ENCODE assay signal across 1 mouse cellular context in the genomic region with DNA sequence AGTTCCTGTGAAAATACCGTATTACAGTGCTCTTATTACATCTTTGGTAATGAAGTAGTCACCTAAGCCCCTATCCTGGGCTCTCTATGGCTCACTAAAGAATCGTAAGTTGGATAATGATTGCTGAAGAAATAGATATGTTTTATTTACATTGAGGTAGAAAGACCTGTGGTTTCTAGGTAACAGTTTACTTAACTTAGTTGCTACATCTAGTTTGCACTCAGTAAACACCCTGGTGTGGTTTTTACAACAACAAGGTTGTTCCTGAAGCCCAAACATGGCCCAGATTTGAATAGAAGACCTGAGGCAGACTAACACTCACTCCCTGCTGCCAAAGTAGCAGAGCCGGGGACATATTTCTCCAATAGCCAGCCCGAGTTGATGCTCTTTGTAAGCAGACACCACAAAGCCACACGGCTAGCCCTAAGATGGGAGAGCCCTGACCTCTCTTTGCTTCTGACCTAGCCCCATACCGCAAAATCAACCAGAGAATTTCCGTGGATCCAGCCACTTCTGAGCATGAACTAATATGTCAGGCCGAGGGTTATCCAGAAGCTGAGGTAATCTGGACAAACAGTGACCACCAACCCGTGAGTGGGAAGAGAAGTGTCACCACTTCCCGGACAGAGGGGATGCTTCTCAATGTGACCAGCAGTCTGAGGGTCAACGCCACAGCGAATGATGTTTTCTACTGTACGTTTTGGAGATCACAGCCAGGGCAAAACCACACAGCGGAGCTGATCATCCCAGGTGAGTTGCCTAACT.
TF ChIP-seq lines count a peak whose summit lies in the region.

No protein-coding gene starts in this region.

TF ChIP-seq in CH12.LX, 34 proteins besides CTCF, POLR2A, EP300 and RAD21:
- no peak for TF ChIP-seq UBTF (IDR thresholded peaks at IDR 0.05; ENCODE audit: low read depth, low read length)
- no peak for TF ChIP-seq IRF4 (IDR thresholded peaks at IDR 0.05; ENCODE audit: low read depth, low read length)
- no peak for TF ChIP-seq BHLHE40 (IDR thresholded peaks at IDR 0.05; ENCODE audit: low read depth, low read length)
- no peak for TF ChIP-seq MXI1 (IDR thresholded peaks at IDR 0.05; ENCODE audit: low read depth, low read length)
- TF ChIP-seq MAX (IDR thresholded peaks at IDR 0.05; ENCODE audit: low read length): no peak
- TF ChIP-seq HCFC1 (IDR thresholded peaks at IDR 0.05; ENCODE audit: low read depth, low read length): no peak
- TF ChIP-seq USF2 (conservative IDR thresholded peaks at IDR 0.05; ENCODE audit: low read depth, low read length): no peak
- no peak for TF ChIP-seq PAX5 (IDR thresholded peaks at IDR 0.05; ENCODE audit: low read length)
- no peak for TF ChIP-seq SMC3 (IDR thresholded peaks at IDR 0.05; ENCODE audit: low read depth, low read length)
